In genomic region chr2:71241505-71241904, GRCm38 (mm10) we compare ENCODE assay signal across 19 mouse cellular contexts.
"Had no signal": no experiment of that assay in that cellular context is flagged by ENCODE, and none has a peak within 500 bp of the region (broad histone marks: within the 10 kb centered on the region; RNA-seq: fewer than 3 reads in every experiment).

No protein-coding gene starts in this region.

- ATAC-seq: midbrain, embryonic 13.5 days; midbrain, embryonic 15.5 days had no signal

- DNase-seq: liver, embryonic 13.5 days; lung, adult 18-20 months; lung, embryonic 14.5 days; lung, postnatal 10 days; lung, postnatal 4 days; right cerebral cortex, postnatal 14 days; thymus, adult 2 months; thymus, postnatal 25 days; thymus, postnatal 4 days had no signal

- H3K4me1 ChIP-seq: liver, embryonic 15.5 days; midbrain, embryonic 10.5 days; stomach, embryonic 15.5 days had no signal

- H3K4me2 ChIP-seq: liver, embryonic 13.5 days; liver, embryonic 15.5 days; lung, embryonic 14.5 days; midbrain, embryonic 13.5 days; midbrain, embryonic 15.5 days; neural tube, embryonic 13.5 days; neural tube, embryonic 15.5 days; stomach, embryonic 15.5 days had no signal

- H3K9ac ChIP-seq: liver, embryonic 13.5 days; liver, embryonic 15.5 days; lung, embryonic 14.5 days; midbrain, embryonic 13.5 days; midbrain, embryonic 15.5 days; neural tube, embryonic 13.5 days; neural tube, embryonic 15.5 days; stomach, embryonic 15.5 days had no signal

- H3K27me3 ChIP-seq: liver, embryonic 13.5 days; liver, embryonic 15.5 days; megakaryocyte, embryonic 14.5 days; midbrain, embryonic 13.5 days; midbrain, embryonic 15.5 days; neural tube, embryonic 13.5 days; neural tube, embryonic 15.5 days; stomach, embryonic 15.5 days had no signal

- H3K9me3 ChIP-seq: liver, embryonic 13.5 days; liver, embryonic 15.5 days; megakaryocyte, embryonic 14.5 days; midbrain, embryonic 10.5 days; midbrain, embryonic 13.5 days; midbrain, embryonic 15.5 days; neural tube, embryonic 13.5 days; neural tube, embryonic 15.5 days; stomach, embryonic 15.5 days had no signal

- H3K27ac ChIP-seq: liver, embryonic 13.5 days; liver, embryonic 15.5 days; midbrain, embryonic 10.5 days; midbrain, embryonic 13.5 days; midbrain, embryonic 15.5 days; neural tube, embryonic 13.5 days; neural tube, embryonic 15.5 days; stomach, embryonic 15.5 days; stomach, postnatal 0 days had no signal

- H3K4me3 ChIP-seq: liver, embryonic 13.5 days; liver, embryonic 15.5 days; megakaryocyte, embryonic 14.5 days; midbrain, embryonic 10.5 days; midbrain, embryonic 13.5 days; midbrain, embryonic 15.5 days; myocyte; neural tube, embryonic 13.5 days; neural tube, embryonic 15.5 days; stomach, embryonic 15.5 days had no signal
